Mouse (Mus musculus) kidney, postnatal 25 days (tissue): ENCODE measurements around the gene Atp6v0a4.
A peak's percentile ranks its signal among the peaks of the same experiment; 100 is the strongest.

ENCODE experiments used
- DNase-seq, 2 experiments: peaks; one replicate each; pipeline ENCODE4 v3.0.0; 2021; ENCODE audit warnings: mixed read lengths in 2 of 2

The Atp6v0a4 gene

GRCm38 (mm10) chr6:38123471-38124206 is 747 bp downstream of the Atp6v0a4 start:
- peak in 1 of 2 experiments; percentile 58 for DNase-seq

GRCm38 (mm10) chr6:38122791-38123190 is 1.6 kb downstream of the Atp6v0a4 start:
- peak; percentile 63 to 84 for DNase-seq

- peak in 1 of 2 experiments; percentile 62 for DNase-seq
Measured at GRCm38 (mm10) chr6:38121843-38122242, 2.5 kb downstream of the Atp6v0a4 start.

- peak; percentile 83 to 90 for DNase-seq
Measured at GRCm38 (mm10) chr6:38120681-38121371, 3.6 kb downstream of the Atp6v0a4 start.

- no peak for DNase-seq
Measured at GRCm38 (mm10) chr6:38118341-38118740, 6.0 kb downstream of the Atp6v0a4 start.

GRCm38 (mm10) chr6:38116107-38116770 is 8.1 kb downstream of the Atp6v0a4 start:
- no peak for DNase-seq

- peak; percentile 65 to 87 for DNase-seq
Measured at GRCm38 (mm10) chr6:38110859-38111258, 13.5 kb downstream of the Atp6v0a4 start.

- DNase-seq = peak; percentile 59 to 78
Measured at GRCm38 (mm10) chr6:38109871-38110270, 14.5 kb downstream of the Atp6v0a4 start.

- peak; percentile 58 to 77 for DNase-seq
Measured at GRCm38 (mm10) chr6:38109160-38109795, 15.1 kb downstream of the Atp6v0a4 start, which contains the start of gene Tmem213. TSS of gene Tmem213 (plus strand) at chr6:38109255.

GRCm38 (mm10) chr6:38108449-38108848 is 15.9 kb downstream of the Atp6v0a4 start:
- DNase-seq = no peak

GRCm38 (mm10) chr6:38105924-38106323 is 18.5 kb downstream of the Atp6v0a4 start:
- DNase-seq = no peak

- peak in 1 of 2 experiments; percentile 23 for DNase-seq
Measured at GRCm38 (mm10) chr6:38103775-38104174, 20.6 kb downstream of the Atp6v0a4 start.

GRCm38 (mm10) chr6:38102216-38102795 is 22.1 kb downstream of the Atp6v0a4 start:
- peak in 1 of 2 experiments; percentile 34 for DNase-seq

- DNase-seq = peak; percentile 54 to 82
Measured at GRCm38 (mm10) chr6:38096961-38097370, 27.4 kb downstream of the Atp6v0a4 start.

GRCm38 (mm10) chr6:38094701-38095100 is 29.7 kb downstream of the Atp6v0a4 start:
- DNase-seq = no peak

- DNase-seq = no peak
Measured at GRCm38 (mm10) chr6:38092539-38092938, 31.8 kb downstream of the Atp6v0a4 start.

- DNase-seq = no peak
Measured at GRCm38 (mm10) chr6:38087242-38088026, 37.0 kb downstream of the Atp6v0a4 start.

GRCm38 (mm10) chr6:38083204-38083603 is 41.2 kb downstream of the Atp6v0a4 start:
- DNase-seq = no peak

GRCm38 (mm10) chr6:38081727-38082341 is 42.6 kb downstream of the Atp6v0a4 start:
- peak; percentile 20 to 47 for DNase-seq

- no peak for DNase-seq
Measured at GRCm38 (mm10) chr6:38080364-38080763, 44.0 kb downstream of the Atp6v0a4 start.

GRCm38 (mm10) chr6:38073592-38073991 is 50.8 kb downstream of the Atp6v0a4 start:
- no peak for DNase-seq
